ENCODE assay signal across 8 mouse cellular contexts in genomic region chr10:85127395-85128287, GRCm38 (mm10). TPM values are rescaled to one million over a fixed set of nuclear protein-coding genes. Genes with fewer than 3 reads are reported as not detected.
DNase-seq lines count a peak whose midpoint lies in the region; ATAC-seq and TF ChIP-seq lines count a peak whose summit lies in the region.

Gene Mterf2, minus strand, starts transcription at chr10:85128027.

- H3K4me2 ChIP-seq in heart, embryonic 12.5 days = peak within 1 kb of the TSS; percentile 71
- H3K4me2 ChIP-seq in kidney, postnatal 0 days (ENCODE audit: low read length) = peak within 1 kb of the TSS; percentile 71
- H3K4me2 ChIP-seq in liver, embryonic 11.5 days = peak within 1 kb of the TSS; percentile 79
- H3K4me2 ChIP-seq in stomach, embryonic 14.5 days (replicated peaks; ENCODE audit: low read depth, low read length) = peak within 1 kb of the TSS; percentile 57

- H3K9ac ChIP-seq in heart, embryonic 12.5 days = peak within 1 kb of the TSS; percentile 86
- H3K9ac ChIP-seq in kidney, postnatal 0 days (ENCODE audit: low read depth, low read length) = peak within 1 kb of the TSS; percentile 73
- H3K9ac ChIP-seq in liver, embryonic 11.5 days (ENCODE audit: low read depth, low read length) = peak within 1 kb of the TSS; percentile 77
- H3K9ac ChIP-seq in stomach, embryonic 14.5 days (replicated peaks; ENCODE audit: low read depth, low read length) = peak within 1 kb of the TSS; percentile 55

- peaks cover 3% of the 10 kb centered on the region for H3K36me3 ChIP-seq in heart, embryonic 12.5 days
- 0 out of 2 replicates have a peak, but pooled peaks cover 6% of the 10 kb centered on the region for H3K36me3 ChIP-seq in kidney, postnatal 0 days (ENCODE audit: insufficient read depth, low read length)
- H3K36me3 ChIP-seq in liver, embryonic 11.5 days (ENCODE audit: control insufficient read depth, insufficient read depth, low read length) = peaks cover 2% of the 10 kb centered on the region; the same call in 1 of the 2 replicates
- H3K36me3 ChIP-seq in stomach, embryonic 14.5 days (ENCODE audit: control insufficient read depth, insufficient read depth, low read length) = no peaks in the 10 kb centered on the region

- H3K4me1 ChIP-seq in heart, embryonic 12.5 days (replicated peaks) = peaks cover 15% of the 10 kb centered on the region
- no peaks in the 10 kb centered on the region for H3K4me1 ChIP-seq in kidney, postnatal 0 days (replicated peaks; ENCODE audit: insufficient read depth, low read length)
- peaks cover 3% of the 10 kb centered on the region; the same call in 1 of the 2 replicates for H3K4me1 ChIP-seq in liver, embryonic 11.5 days (replicated peaks; ENCODE audit: control insufficient read depth, insufficient read depth, low read length)
- no peaks in the 10 kb centered on the region; the same call in 1 of the 2 replicates for H3K4me1 ChIP-seq in stomach, embryonic 14.5 days (ENCODE audit: control insufficient read depth, insufficient read depth, low read length)

- peak; percentile 53 for TF ChIP-seq CTCF in kidney, postnatal 0 days (IDR thresholded peaks at IDR 0.05; ENCODE audit: low read depth)

- H3K27ac ChIP-seq in heart, embryonic 12.5 days (ENCODE audit: poor library complexity, severe bottlenecking) = no peak within 1 kb of the TSS
- H3K27ac ChIP-seq in kidney, postnatal 0 days = no peak within 1 kb of the TSS
- H3K27ac ChIP-seq in liver, embryonic 11.5 days (ENCODE audit: low read depth, low read length) = no peak within 1 kb of the TSS
- H3K27ac ChIP-seq in stomach, embryonic 14.5 days (ENCODE audit: low read length) = no peak within 1 kb of the TSS

- H3K9me3 ChIP-seq in heart, embryonic 12.5 days (replicated peaks) = no peaks in the 10 kb centered on the region
- no peaks in the 10 kb centered on the region for H3K9me3 ChIP-seq in kidney, postnatal 0 days (replicated peaks; ENCODE audit: low read length)
- no peaks in the 10 kb centered on the region for H3K9me3 ChIP-seq in liver, embryonic 11.5 days (ENCODE audit: control insufficient read depth, low read length)
- no peaks in the 10 kb centered on the region for H3K9me3 ChIP-seq in stomach, embryonic 14.5 days (ENCODE audit: control insufficient read depth, low read depth, low read length)

- H3K4me3 ChIP-seq in heart, embryonic 12.5 days = peak within 1 kb of the TSS; percentile 81
- H3K4me3 ChIP-seq in kidney, postnatal 0 days (replicated peaks; ENCODE audit: low read depth, low read length) = peak within 1 kb of the TSS; percentile 69
- H3K4me3 ChIP-seq in liver, embryonic 11.5 days (ENCODE audit: low read depth, low read length) = peak within 1 kb of the TSS; percentile 71
- peak within 1 kb of the TSS; percentile 66 for H3K4me3 ChIP-seq in stomach, embryonic 14.5 days (ENCODE audit: low read depth, low read length)

- WGBS in heart, embryonic 12.5 days = 7% methylated on average over 20 of the region's 20 CpGs
- WGBS in kidney, postnatal 0 days = 6% methylated on average over 20 of the region's 20 CpGs
- 7% methylated on average over 20 of the region's 20 CpGs for WGBS in liver, embryonic 11.5 days
- WGBS in stomach, embryonic 14.5 days = 7% methylated on average over 20 of the region's 20 CpGs

- ATAC-seq in erythroid progenitor cell, adult 5-6 weeks (replicated peaks; ENCODE audit: low FRiP score, poor library complexity, severe bottlenecking) = peak; percentile 99
- peak; percentile 100 for ATAC-seq in heart, embryonic 12.5 days (ENCODE audit: insufficient number of reproducible peaks, low FRiP score)
- peak; percentile 99 for ATAC-seq in kidney, postnatal 0 days (replicated peaks; ENCODE audit: low FRiP score, low read depth)
- peak; percentile 100 for ATAC-seq in liver, embryonic 11.5 days (replicated peaks; ENCODE audit: low FRiP score)
- ATAC-seq in stomach, embryonic 14.5 days (ENCODE audit: insufficient number of reproducible peaks, insufficient read depth, low FRiP score, low read depth) = peak; percentile 100

- H3K27me3 ChIP-seq in heart, embryonic 12.5 days (replicated peaks) = no peaks in the 10 kb centered on the region
- no peaks in the 10 kb centered on the region for H3K27me3 ChIP-seq in kidney, postnatal 0 days (ENCODE audit: insufficient read depth, low read length)
- no peaks in the 10 kb centered on the region for H3K27me3 ChIP-seq in liver, embryonic 11.5 days (replicated peaks; ENCODE audit: control insufficient read depth, insufficient read depth, low read length)
- no peaks in the 10 kb centered on the region for H3K27me3 ChIP-seq in stomach, embryonic 14.5 days (ENCODE audit: control insufficient read depth, insufficient read depth, low read length)

- DNase-seq in CD4-positive helper T cell, adult 2 months (ENCODE audit: low read depth, low spot score) = peak; percentile 95
- peak; percentile 97 for DNase-seq in brain, embryonic 18.5 days (ENCODE audit: low read depth, low spot score)
- DNase-seq in kidney, postnatal 0 days (ENCODE audit: low spot score) = peak; percentile 98
- peak; percentile 77 for DNase-seq in liver, embryonic 11.5 days (ENCODE audit: low spot score)
- DNase-seq in naive thymus-derived CD4-positive, alpha-beta T cell, adult 2 months (ENCODE audit: low read depth) = peak; percentile 95

RNA-seq across cellular contexts. Expression of gene Mterf2, which starts in this region (rescaled TPM):
- 11.2 TPM in 1 of 2 replicates, not detected in the other for total RNA-seq in erythroid progenitor cell, adult 5-6 weeks (2015; ENCODE audit: low replicate concordance)
- 4.2 TPM in 1 of 2 replicates, not detected in the other for total RNA-seq in erythroid progenitor cell, adult 5-6 weeks (2017; ENCODE audit: low replicate concordance)
- 13.0 and 14.3 TPM in 2 replicates for polyA plus RNA-seq in heart, embryonic 12.5 days (2016; fragmentation: Nextera tagmentation; extraction: Ambion mirVana)
- polyA plus RNA-seq in kidney, postnatal 0 days (2015; fragmentation: Nextera tagmentation; extraction: Ambion mirVana) = 14.3 and 15.2 TPM in 2 replicates
- 14.9 and 16.2 TPM in 2 replicates for polyA plus RNA-seq in liver, embryonic 11.5 days (2014; fragmentation: Nextera tagmentation; extraction: Ambion mirVana)
- polyA plus RNA-seq in stomach, embryonic 14.5 days (2014; fragmentation: Nextera tagmentation; extraction: Ambion mirVana) = 14.8 and 16.8 TPM in 2 replicates
